Mouse (Mus musculus): ENCODE results near the gene Olfr374.

The Olfr374 gene

DNA sequence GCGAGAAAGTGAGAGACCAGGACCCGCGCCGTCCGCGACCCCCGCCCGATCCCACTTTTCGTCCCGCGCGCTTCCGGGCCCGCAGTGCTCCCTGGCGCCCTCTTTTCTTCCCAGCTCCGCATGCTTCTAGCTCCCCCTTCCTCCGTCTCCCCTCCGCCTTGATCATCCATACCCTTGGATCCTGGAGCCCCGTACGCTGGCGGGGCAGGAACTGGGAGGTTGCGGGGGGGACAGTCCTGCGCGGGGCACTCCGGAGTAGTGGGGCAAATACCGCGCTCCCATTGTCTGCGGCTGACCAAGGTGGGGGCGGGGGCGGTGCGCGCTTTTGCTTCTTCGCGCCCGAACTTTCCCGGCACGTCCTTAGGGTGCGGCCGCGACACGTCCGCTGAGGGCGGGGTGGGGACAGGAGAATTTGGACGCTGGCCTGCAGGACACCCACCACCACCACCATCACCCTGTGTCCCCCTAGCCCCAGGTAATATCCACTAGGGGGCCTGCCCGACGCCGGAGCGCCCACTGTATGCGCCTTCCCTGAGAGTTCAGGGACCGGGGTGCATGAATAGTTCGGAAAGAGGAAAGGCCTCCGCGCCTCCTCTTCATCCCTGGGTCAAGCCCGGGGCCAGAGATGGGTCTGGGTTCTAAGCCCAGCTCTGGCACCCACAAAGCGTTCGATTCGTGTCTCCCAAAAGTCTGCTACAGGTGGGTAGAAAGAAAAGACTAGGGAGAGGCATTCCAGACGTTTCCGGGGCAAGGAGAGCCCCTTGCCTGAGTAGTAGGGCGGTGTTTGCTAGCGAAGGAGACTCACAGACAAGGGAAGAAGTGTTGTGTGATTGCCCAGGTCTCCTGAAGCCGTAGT is 28.8 kb downstream of the Olfr374 start:
- DNase-seq (ENCODE audit: low read depth, low spot score): peak; percentile 34

GRCm38 (mm10) chr8:72136302-72136978 is 29.6 kb downstream of the Olfr374 start:
- peak; percentile 45 for DNase-seq (ENCODE audit: low read depth, low spot score)

DNA sequence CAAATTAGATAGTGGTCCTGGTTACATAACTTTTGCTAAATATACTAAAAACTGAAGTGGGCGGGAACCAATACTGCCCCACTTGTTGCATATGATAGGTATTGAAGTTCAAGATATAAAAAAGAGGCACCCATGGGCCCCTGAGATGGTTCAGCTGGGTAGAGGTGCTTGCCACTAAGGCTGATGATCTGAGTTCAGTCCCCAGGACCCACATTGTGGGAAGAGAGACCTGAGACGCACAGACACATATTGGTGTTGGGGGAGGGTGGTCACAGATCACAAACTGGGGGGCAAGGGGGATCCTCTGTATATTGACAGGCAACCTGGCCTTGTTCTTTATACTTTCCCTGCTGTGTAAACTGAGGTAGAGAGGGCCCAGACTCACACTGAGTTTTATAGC is 30.6 kb downstream of the Olfr374 start:
- DNase-seq (ENCODE audit: low read depth, low spot score): no peak

DNA sequence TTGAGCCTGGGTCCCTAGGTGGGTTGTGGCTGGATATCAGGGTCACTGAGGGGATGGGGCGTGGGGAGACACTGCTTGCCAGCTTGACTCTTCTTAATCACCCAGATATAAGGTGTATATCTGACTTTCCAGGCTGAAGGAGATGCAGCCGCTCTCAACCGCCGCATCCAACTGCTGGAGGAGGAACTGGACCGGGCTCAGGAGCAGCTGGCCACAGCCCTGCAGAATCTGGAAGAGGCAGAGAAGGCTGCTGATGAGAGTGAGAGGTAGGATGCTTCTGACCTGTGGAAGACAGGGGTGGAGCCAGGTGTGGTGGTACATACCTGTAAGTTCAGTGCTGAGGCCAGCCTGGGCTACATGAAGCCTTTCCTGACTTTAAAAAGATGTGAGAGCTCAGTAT is 31.6 kb downstream of the Olfr374 start:
- no peak for DNase-seq (ENCODE audit: low read depth, low spot score)

DNA sequence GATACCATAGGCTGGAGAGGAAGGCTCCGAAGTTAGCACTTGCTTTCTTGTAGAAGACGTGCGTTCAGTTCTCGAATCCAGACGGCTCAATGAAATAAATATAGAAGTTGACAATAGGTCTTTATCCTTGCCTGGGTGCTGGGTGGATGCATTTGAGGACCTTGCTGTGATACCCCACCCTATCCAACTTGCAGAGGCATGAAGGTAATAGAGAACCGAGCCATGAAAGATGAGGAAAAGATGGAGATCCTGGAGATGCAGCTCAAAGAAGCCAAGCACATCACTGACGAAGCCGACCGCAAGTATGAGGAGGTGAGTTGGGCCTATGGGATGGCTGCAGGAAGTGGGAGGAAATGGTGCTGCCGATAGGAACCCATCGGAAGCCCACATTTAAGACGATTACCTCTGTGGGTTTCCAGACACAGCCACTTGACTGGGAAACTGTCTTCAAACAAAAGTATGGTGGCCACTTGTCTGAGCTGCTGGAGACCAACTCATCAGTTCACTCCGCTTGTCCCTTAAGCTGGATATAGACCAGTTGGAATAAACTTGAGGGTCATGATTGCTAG is 36.5 kb downstream of the Olfr374 start:
- DNase-seq (ENCODE audit: low read depth, low spot score): no peak

DNA sequence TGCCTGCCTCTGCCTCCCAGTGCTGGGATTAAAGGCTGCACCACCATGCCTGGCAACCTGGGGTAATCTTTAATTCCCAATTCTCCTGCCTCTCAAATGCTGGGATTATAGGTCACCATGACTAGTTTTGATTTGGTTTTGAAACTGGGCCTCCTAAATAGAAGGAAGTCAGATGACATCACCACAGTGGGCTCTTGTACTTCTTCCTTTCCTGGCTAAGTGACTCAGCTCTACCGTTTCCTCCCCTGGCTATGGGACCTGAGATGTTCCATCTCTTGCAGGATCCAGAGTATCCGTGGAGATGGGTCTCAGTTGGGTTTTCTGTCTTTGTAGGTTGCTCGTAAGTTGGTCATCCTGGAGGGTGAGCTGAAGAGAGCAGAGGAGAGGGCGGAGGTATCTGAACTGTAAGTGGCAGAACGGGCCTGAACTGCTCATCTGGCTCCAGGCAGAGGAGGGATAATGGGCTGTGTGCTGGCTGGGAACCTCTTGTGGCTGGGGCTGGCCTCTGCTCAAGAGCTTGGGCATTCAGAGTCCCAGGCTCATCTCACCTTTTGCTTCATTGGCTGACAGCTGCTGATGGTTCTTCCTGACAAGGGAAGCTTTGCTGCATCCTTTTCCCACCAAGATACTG is 37.6 kb downstream of the Olfr374 start:
- DNase-seq (ENCODE audit: low read depth, low spot score): no peak

GRCm38 (mm10) chr8:72145511-72145910 is 38.7 kb downstream of the Olfr374 start:
- no peak for DNase-seq (ENCODE audit: low read depth, low spot score)

DNA sequence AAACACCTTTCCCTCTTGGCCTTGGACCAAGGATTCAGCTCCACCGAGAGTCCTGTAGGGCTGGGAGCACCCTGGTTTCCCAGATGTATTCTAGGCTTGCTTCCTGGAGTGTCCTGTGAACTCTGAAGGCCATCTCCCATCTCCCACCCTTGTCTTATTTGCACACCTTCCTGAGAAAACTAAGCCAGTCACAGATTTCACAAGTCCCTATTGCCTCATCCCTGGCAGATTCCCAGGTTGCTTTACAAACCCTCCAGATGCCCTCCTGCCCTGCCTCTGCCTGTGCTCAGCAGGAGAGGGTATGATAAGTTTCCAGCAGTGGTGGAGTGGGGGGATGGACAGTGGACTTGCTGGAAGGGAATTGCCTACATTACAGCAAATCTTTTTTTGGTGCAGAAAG is 39.2 kb downstream of the Olfr374 start:
- no peak for DNase-seq (ENCODE audit: low read depth, low spot score)

DNA sequence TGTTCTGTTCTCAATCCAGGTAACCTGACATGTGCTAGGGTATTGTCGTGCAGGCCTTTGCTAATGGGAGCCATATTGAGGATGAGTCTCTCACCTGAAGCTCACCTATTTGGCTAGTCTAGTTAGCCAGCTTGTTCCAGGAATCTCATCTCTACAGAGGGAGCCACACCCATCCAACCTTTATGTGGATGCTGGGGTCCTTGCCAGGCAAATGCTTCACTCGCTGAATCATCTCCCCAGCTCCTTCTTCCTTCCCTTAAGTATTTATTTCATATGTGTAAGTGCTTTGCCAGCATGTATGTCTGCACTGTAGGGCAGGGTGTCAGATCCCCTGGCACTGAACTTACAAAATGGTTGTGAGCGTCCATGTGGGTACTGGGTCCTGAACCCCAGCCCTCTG is 39.7 kb downstream of the Olfr374 start:
- DNase-seq (ENCODE audit: low read depth, low spot score): no peak

DNA sequence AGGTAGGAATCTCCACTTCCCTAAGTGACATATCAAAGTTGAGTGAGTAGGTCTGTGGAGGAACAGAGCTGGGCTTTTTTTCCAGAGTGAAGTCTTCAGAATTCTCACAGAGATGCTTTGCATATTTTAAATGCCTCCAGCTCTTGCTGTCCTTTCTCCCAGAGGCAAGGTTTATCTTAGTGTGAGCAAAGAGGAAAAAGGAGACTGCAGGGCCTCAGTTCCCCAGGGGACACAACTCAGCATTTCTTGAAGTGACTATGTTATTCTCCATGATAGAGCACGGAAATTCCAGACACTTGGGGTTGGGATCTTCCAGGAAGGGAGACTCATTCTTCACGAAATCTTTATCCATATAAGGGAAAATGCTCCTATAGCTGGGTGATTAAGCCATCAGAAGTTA is 40.4 kb downstream of the Olfr374 start:
- DNase-seq (ENCODE audit: low read depth, low spot score): no peak

GRCm38 (mm10) chr8:72149056-72149455 is 42.2 kb downstream of the Olfr374 start:
- DNase-seq (ENCODE audit: low read depth, low spot score): no peak

- no peak for DNase-seq (ENCODE audit: low read depth, low spot score)
These were observed 44.7 kb downstream of the Olfr374 start for GRCm38 (mm10) chr8:72151418-72152078.

DNA sequence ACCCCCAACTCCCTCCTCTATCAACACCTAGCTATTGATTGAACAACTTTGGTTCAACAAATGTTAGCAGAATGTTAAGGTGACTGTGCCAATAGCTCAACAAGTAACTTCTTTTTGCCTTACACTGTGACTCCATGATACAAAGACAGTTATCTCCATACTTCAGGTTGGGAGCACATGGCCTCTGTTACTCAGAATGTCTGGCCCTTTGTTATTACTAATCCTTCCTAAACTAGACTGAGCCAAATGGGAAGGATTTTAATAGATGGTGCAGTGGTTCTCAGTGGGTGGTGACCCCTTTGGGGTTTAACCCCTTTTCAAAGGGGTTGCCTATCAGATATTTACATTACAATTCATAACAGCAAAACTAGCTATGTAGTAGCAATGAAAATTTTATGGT is 46.5 kb downstream of the Olfr374 start:
- DNase-seq (ENCODE audit: low read depth, low spot score): no peak

- DNase-seq (ENCODE audit: low read depth, low spot score): no peak
These were observed 51.3 kb downstream of the Olfr374 start for GRCm38 (mm10) chr8:72158096-72158495.

GRCm38 (mm10) chr8:72158726-72159125 is 51.9 kb downstream of the Olfr374 start:
- DNase-seq (ENCODE audit: low read depth, low spot score): no peak

DNA sequence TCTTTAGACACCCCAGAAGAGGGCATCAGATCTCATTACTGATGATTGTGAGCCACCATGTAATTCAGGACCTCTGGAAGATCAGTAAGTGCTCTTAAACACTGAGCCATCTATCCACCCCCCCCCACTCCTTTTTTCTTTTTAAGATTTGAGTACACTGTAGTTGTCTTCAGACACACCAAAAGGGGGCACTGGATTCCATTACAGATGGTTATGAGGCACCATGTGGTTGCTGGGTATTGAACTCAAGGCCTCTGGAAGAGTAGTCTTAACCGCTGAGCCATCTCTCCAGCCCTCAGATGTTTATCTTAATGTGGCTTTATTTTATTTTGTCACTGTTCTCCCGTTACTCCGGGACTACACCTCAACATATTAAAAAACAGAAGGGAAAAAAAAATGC is 53.2 kb downstream of the Olfr374 start:
- no peak for DNase-seq (ENCODE audit: low read depth, low spot score)

DNA sequence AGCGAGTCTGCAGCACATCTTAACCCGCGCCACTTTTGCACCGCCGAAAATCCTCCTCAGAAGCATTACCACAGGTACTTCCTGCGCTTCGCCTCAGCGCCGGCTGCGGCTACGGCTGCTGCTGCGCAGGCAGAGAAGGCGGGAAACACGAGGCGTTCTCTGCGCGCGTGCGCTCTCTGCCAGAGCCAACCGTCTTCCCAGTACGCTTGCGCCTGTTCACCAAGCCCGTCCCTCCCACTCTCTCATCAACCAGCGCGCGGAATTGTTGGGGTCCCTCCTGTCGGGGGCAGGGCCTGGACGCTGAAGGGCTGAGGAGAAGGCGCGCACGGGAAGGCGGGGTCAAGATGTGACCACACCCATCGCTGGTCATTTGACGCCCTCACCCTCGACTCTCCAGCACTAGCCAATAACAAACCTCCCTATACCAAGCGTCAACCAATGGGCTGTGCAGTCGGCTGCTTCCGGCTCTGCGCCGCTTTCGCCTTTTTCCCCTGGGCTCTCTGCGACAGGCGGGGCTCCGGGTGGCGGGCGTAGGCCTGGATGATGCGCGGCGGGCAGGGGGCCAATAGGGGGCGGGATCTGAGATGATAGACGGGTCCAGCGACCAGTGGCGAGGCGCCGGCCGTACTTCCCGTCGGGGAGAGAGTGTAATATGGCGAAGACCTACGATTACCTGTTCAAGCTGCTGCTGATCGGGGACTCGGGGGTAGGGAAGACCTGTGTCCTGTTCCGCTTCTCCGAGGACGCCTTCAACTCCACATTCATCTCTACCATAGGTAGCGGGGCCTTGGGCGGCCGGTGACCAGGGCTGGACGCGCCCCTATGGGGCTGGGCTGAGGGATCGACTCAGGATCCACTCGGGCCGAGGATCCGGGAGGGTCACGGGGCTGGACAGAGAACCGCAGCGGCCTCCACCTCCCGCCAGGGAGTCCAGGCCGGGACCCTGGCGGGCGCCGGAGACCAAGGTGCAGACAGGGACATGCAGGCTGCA is 54.2 kb downstream of the Olfr374 start, which contains the start of gene Rab8a:
TSS of gene Rab8a (plus strand) at position 494 of the 991 bp plus-strand sequence.
- peak; percentile 100 for DNase-seq (ENCODE audit: low read depth, low spot score)

DNA sequence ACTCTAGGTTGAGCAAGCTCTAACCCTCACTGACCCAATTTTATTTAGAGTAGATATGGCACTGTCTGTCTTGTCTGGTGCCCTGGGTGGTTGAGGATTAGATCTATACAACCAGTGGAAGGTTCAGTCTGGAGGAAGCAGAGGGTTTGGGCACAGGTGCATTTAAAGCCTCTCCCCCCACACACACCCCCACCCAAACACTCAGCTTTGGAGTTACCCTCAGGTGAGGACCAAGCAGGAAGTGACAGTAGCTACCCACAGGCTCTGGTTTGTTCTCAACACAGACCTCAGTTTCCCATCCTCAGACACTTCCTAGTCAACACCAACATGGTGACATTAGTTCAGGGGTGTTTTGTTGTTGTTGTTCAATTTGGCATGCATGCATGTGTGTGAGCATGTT is 56.0 kb downstream of the Olfr374 start:
- no peak for DNase-seq (ENCODE audit: low read depth, low spot score)

Data from WW6 (cell line).